Comparison of ENCODE assay signal across 14 mouse cellular contexts in the genomic region with DNA sequence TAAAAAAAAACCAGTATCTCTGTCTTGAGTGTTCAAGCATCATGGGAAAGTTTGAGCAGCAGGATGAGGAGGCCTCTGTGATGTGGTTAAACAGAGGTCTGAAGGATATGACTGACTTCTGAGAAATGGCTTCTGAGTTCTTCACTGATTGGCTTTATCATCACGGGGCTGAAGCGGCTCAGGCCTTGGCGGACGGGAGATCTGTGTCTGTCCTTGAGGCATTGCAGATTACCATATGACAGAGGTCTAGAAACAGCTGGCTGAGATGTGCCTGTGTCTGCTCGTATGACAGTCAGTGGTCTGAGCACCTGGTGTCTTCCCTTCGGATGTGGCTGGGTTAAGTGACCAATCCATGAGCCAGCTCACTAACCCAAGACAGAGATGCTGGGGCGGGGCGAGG. TPM values are rescaled to one million over a fixed set of nuclear protein-coding genes. Genes with fewer than 3 reads are reported as not detected.
DNase-seq lines count a peak whose midpoint lies in the region; ATAC-seq and TF ChIP-seq lines count a peak whose summit lies in the region.
"Had no signal": no experiment of that assay in that cellular context is flagged by ENCODE, and none has a peak within 500 bp of the region (broad histone marks: within the 10 kb centered on the region; RNA-seq: fewer than 3 reads in every experiment).

No protein-coding gene starts in this region.

- H3K9ac ChIP-seq in heart, embryonic 12.5 days = no peak overlapping the region
- no peak overlapping the region for H3K9ac ChIP-seq in CH12.LX (ENCODE audit: insufficient read depth, low read depth)
- no peak overlapping the region for H3K9ac ChIP-seq in liver, embryonic 16.5 days (ENCODE audit: low read depth, low read length)
- H3K9ac ChIP-seq: forebrain, embryonic 15.5 days had no signal

- H3K4me2 ChIP-seq in heart, embryonic 12.5 days = no peak overlapping the region
- H3K4me2 ChIP-seq in CH12.LX (ENCODE audit: insufficient read depth, low read depth, poor library complexity, severe bottlenecking) = no peak overlapping the region
- H3K4me2 ChIP-seq in liver, embryonic 16.5 days (ENCODE audit: low read depth, low read length) = no peak overlapping the region; the same call in 1 of the 2 replicates
- H3K4me2 ChIP-seq: forebrain, embryonic 15.5 days had no signal

- 68% methylated on average over 8 of the region's 8 CpGs for WGBS in heart, embryonic 12.5 days
- WGBS in liver, embryonic 16.5 days (ENCODE audit: insufficient replicate concordance) = 47% methylated on average over 8 of the region's 8 CpGs

- in situ Hi-C loops in CH12.LX (cut with MboI; ENCODE audit: low pct_ligation_motif_present, low pct_unique_long_range_greater_than_20kb, low sequenced_read_pairs) = no loop called here

- ATAC-seq in heart, embryonic 12.5 days (ENCODE audit: insufficient number of reproducible peaks, low FRiP score) = peak; percentile 23; the same call in 1 of the 2 replicates
- peak; percentile 14; the same call in 1 of the 2 replicates for ATAC-seq in liver, embryonic 16.5 days (ENCODE audit: low read depth)
- no peak for ATAC-seq in megakaryocyte progenitor cell, adult 5-6 weeks (replicated peaks; ENCODE audit: poor library complexity)
- ATAC-seq: forebrain, embryonic 15.5 days; Patski had no signal

- H3K27me3 ChIP-seq in heart, embryonic 12.5 days (replicated peaks) = no peaks in the 10 kb centered on the region
- H3K27me3 ChIP-seq in CH12.LX (replicated peaks) = no peaks in the 10 kb centered on the region
- H3K27me3 ChIP-seq in liver, embryonic 16.5 days (ENCODE audit: control insufficient read depth, insufficient read depth, low read depth, low read length) = no peaks in the 10 kb centered on the region
- H3K27me3 ChIP-seq: forebrain, embryonic 15.5 days; Patski had no signal

- dilution Hi-C loops in CH12.LX (cut with MboI; ENCODE audit: extremely low pct_ligation_motif_present, extremely low pct_unique_long_range_greater_than_20kb, low sequenced_read_pairs) = no loop called here

- no peak overlapping the region for H3K27ac ChIP-seq in heart, embryonic 12.5 days (ENCODE audit: poor library complexity, severe bottlenecking)
- H3K27ac ChIP-seq in CH12.LX (ENCODE audit: insufficient read depth, low read depth) = no peak overlapping the region
- peak overlapping the region; percentile 73 for H3K27ac ChIP-seq in liver, embryonic 16.5 days (ENCODE audit: low read length)
- H3K27ac ChIP-seq: forebrain, embryonic 15.5 days had no signal

- H3K4me1 ChIP-seq in heart, embryonic 12.5 days (replicated peaks) = peaks cover 7% of the 10 kb centered on the region
- H3K4me1 ChIP-seq in CH12.LX (ENCODE audit: control insufficient read depth in 1 of 2, insufficient read depth in 2 of 2) = peaks cover 5 to 31% of the 10 kb centered on the region in 2 experiments
- H3K4me1 ChIP-seq in liver, embryonic 16.5 days (ENCODE audit: control insufficient read depth, low read depth, low read length) = peaks cover 44% of the 10 kb centered on the region

- H3K36me3 ChIP-seq in heart, embryonic 12.5 days = peaks cover 30% of the 10 kb centered on the region
- H3K36me3 ChIP-seq in CH12.LX (replicated peaks in 1 of 2; ENCODE audit: control insufficient read depth in 1 of 2, insufficient read depth in 1 of 2, low read length in 1 of 2) = peaks cover 57 to 74% of the 10 kb centered on the region in 2 experiments
- peaks cover 46% of the 10 kb centered on the region for H3K36me3 ChIP-seq in liver, embryonic 16.5 days (ENCODE audit: control insufficient read depth, insufficient read depth)

- no peak overlapping the region for H3K4me3 ChIP-seq in heart, embryonic 12.5 days
- no peak overlapping the region for H3K4me3 ChIP-seq in CH12.LX (replicated peaks in 1 of 3; ENCODE audit: low read depth in 2 of 3, low read length in 2 of 3, poor library complexity in 1 of 3)
- H3K4me3 ChIP-seq in liver, embryonic 16.5 days (ENCODE audit: low read depth, low read length) = no peak overlapping the region
- H3K4me3 ChIP-seq: forebrain, embryonic 15.5 days had no signal

- no peaks in the 10 kb centered on the region for H3K9me3 ChIP-seq in heart, embryonic 12.5 days (replicated peaks)
- H3K9me3 ChIP-seq in CH12.LX (replicated peaks; ENCODE audit: low read length) = no peaks in the 10 kb centered on the region
- no peaks in the 10 kb centered on the region for H3K9me3 ChIP-seq in liver, embryonic 16.5 days (replicated peaks; ENCODE audit: control insufficient read depth, low read length)
- H3K9me3 ChIP-seq: forebrain, embryonic 15.5 days had no signal

- DNase-seq in heart, adult 9 months (ENCODE audit: low spot score in 2 of 2) = no peak
- DNase-seq in CH12.LX (ENCODE audit: extremely low read depth) = peak; percentile 50
- peak; percentile 83 for DNase-seq in c-Kit-positive CD71-positive TER-119-positive erythroid progenitor cells, embryonic 14.5 days (ENCODE audit: low spot score)
- DNase-seq in embryo, embryonic 9.5 days (ENCODE audit: extremely low spot score) = no peak
- DNase-seq in layer of hippocampus, postnatal 36 days = no peak
- DNase-seq: B cell, adult 2 months; cerebellum, postnatal 10 days; heart, postnatal 36 days; spleen, adult 18-20 months had no signal

- no peak for TF ChIP-seq CTCF in CH12.LX (conservative IDR thresholded peaks at IDR 0.05 in 1 of 2, IDR thresholded peaks at IDR 0.05 in 1 of 2; ENCODE audit: low read depth in 2 of 2, low read length in 2 of 2)

- no peak for TF ChIP-seq RAD21 in CH12.LX (IDR thresholded peaks at IDR 0.05; ENCODE audit: low read depth, low read length)

- no peak for TF ChIP-seq EP300 in CH12.LX (IDR thresholded peaks at IDR 0.05; ENCODE audit: low read length)

- no peak for TF ChIP-seq POLR2A in CH12.LX (IDR thresholded peaks at IDR 0.05; ENCODE audit: low read depth, low read length)

- H3K79me2 ChIP-seq in CH12.LX (replicated peaks; ENCODE audit: control insufficient read depth, extremely low read depth, insufficient read depth, poor library complexity, severe bottlenecking) = peaks cover 56% of the 10 kb centered on the region

TF ChIP-seq in CH12.LX, 34 proteins besides CTCF, POLR2A, EP300 and RAD21:
- TF ChIP-seq MXI1 (IDR thresholded peaks at IDR 0.05; ENCODE audit: low read depth, low read length) = no peak
- peak; percentile 57; the same call in 1 of the 2 replicates for TF ChIP-seq SIN3A (IDR thresholded peaks at IDR 0.05; ENCODE audit: low read length)

RNA-seq across cellular contexts. Expression of gene Mthfd2, which starts 13.2 kb away (rescaled TPM):
- polyA plus RNA-seq in heart, embryonic 12.5 days (2016; fragmentation: Nextera tagmentation; extraction: Ambion mirVana) = 38.9 TPM in 2 replicates
- total RNA-seq in CH12.LX (2012; rRNA removed) = 227 and 351 TPM in 2 replicates
- 281 and 286 TPM in 2 replicates for total RNA-seq in CH12.LX (2014; rRNA removed)
- 317 and 327 TPM in 2 replicates for polyA plus RNA-seq in CH12.LX (2012; ENCODE audit: insufficient read length, low read depth)
- polyA plus RNA-seq in liver, embryonic 16.5 days (2015; fragmentation: Nextera tagmentation; extraction: Ambion mirVana) = 59.6 and 64.3 TPM in 2 replicates
- total RNA-seq in megakaryocyte progenitor cell, adult 5-6 weeks (2015) = 19.7 and 26.8 TPM in 2 replicates
- total RNA-seq in megakaryocyte progenitor cell, adult 5-6 weeks (2017) = 23.1 and 25.0 TPM in 2 replicates
- 1 to 10 TPM; 6.1 to 6.7 TPM for total RNA-seq in layer of hippocampus, postnatal 36 days (2021)

RNA-seq across cellular contexts. Expression of gene Mob1a, which starts 13.3 kb away (rescaled TPM):
- polyA plus RNA-seq in heart, embryonic 12.5 days (2016; fragmentation: Nextera tagmentation; extraction: Ambion mirVana) = 42.6 and 43.3 TPM in 2 replicates
- total RNA-seq in CH12.LX (2012; rRNA removed) = 82.6 and 85.5 TPM in 2 replicates
- 182 and 200 TPM in 2 replicates for total RNA-seq in CH12.LX (2014; rRNA removed)
- 82.4 and 99.8 TPM in 2 replicates for polyA plus RNA-seq in CH12.LX (2012; ENCODE audit: insufficient read length, low read depth)
- 31.5 and 32.0 TPM in 2 replicates for polyA plus RNA-seq in liver, embryonic 16.5 days (2015; fragmentation: Nextera tagmentation; extraction: Ambion mirVana)
- 83.8 and 90.1 TPM in 2 replicates for total RNA-seq in megakaryocyte progenitor cell, adult 5-6 weeks (2015)
- total RNA-seq in megakaryocyte progenitor cell, adult 5-6 weeks (2017) = 129 and 133 TPM in 2 replicates
- total RNA-seq in layer of hippocampus, postnatal 36 days (2021) = 10 to 100 TPM; 21.6 to 21.7 TPM

RNA-seq across cellular contexts. Expression of gene Bola3, which starts 36.4 kb away (rescaled TPM):
- polyA plus RNA-seq in heart, embryonic 12.5 days (2016; fragmentation: Nextera tagmentation; extraction: Ambion mirVana) = 262 and 274 TPM in 2 replicates
- total RNA-seq in CH12.LX (2012; rRNA removed) (35.3 and 38.1 TPM in 2 replicates), CH12.LX (2014; rRNA removed) (53.6 and 60.5 TPM in 2 replicates)
- polyA plus RNA-seq in CH12.LX (2012; ENCODE audit: insufficient read length, low read depth) = 190 and 223 TPM in 2 replicates
- polyA plus RNA-seq in liver, embryonic 16.5 days (2015; fragmentation: Nextera tagmentation; extraction: Ambion mirVana) = 196 and 234 TPM in 2 replicates
- 81.1 and 95.2 TPM in 2 replicates for total RNA-seq in megakaryocyte progenitor cell, adult 5-6 weeks (2015)
- total RNA-seq in megakaryocyte progenitor cell, adult 5-6 weeks (2017) = 62.6 and 70.8 TPM in 2 replicates
- total RNA-seq in layer of hippocampus, postnatal 36 days (2021) = 10 to 100 TPM; 51.1 to 55.5 TPM

Comparison
In these comparisons a context has a peak if more than half of its experiments do, and no peak if none do; other contexts are left out.
1. DNase-seq: peak in CH12.LX (single experiment) and c-Kit-positive CD71-positive TER-119-positive erythroid progenitor cells, embryonic 14.5 days (single experiment); none in heart, adult 9 months (0 of 2), embryo, embryonic 9.5 days (single experiment) and layer of hippocampus, postnatal 36 days (0 of 2).
2. RNA of gene Mthfd2, which starts 13.2 kb away (total RNA-seq): 227 to 351 TPM in CH12.LX; 19.7 to 26.8 TPM in megakaryocyte progenitor cell, adult 5-6 weeks and 6.1 to 6.7 TPM in layer of hippocampus, postnatal 36 days; every median in the first group is over 4 times any median in the second.